Mouse (Mus musculus) ES-Bruce4 (cell line): ENCODE data around the gene Pank4.

ENCODE experiments used
- CTCF ChIP-seq: IDR thresholded peaks from one replicate; pipeline ENCODE4 v1.8.1; 2011; ENCODE audit warnings: low read depth, low read length
- EP300 ChIP-seq: IDR thresholded peaks from 2 replicates; pipeline ENCODE4 v1.6.1; 2011; ENCODE audit warnings: low read depth, low read length; ENCODE audit not compliant: insufficient read depth

GRCm38 (mm10) chr4:155012115-155012514 lies 48.2 kb downstream of the Pank4 start:
- TF ChIP-seq CTCF (no peak), EP300 (no peak)
